Mouse (Mus musculus) CH12.LX (cell line): ENCODE measurements around the gene Daam1. TPM values are rescaled to one million over a fixed set of nuclear protein-coding genes. Genes with fewer than 3 reads are reported as not detected.

Source experiments
- DNase-seq: peaks from one replicate; pipeline ENCODE4 v3.0.0-alpha.2; 2013; ENCODE audit errors: extremely low read depth
- H3K27ac ChIP-seq: 2 replicates; pipeline ENCODE4 v1.5.1; 2012; ENCODE audit warnings: low read depth, mild to moderate bottlenecking, control low read depth, moderate library complexity; ENCODE audit not compliant: insufficient read depth
- H3K27me3 ChIP-seq: replicated peaks from 2 replicates; pipeline ENCODE3; 2012; ENCODE audit warnings: inconsistent platforms
- H3K36me3 ChIP-seq, 2 experiments: replicated peaks in 1 of 2; 2 replicates each; pipeline versions ENCODE3 to v1.6.1; 2012; ENCODE audit warnings: inconsistent platforms in 1 of 2, low read length in 1 of 2, mild to moderate bottlenecking in 1 of 2, mixed read lengths in 1 of 2, moderate library complexity in 1 of 2; ENCODE audit not compliant: control insufficient read depth in 1 of 2, insufficient read depth in 1 of 2
- H3K4me1 ChIP-seq, 2 experiments: 2 replicates each; pipeline ENCODE4 v1.6.1; 2012; ENCODE audit warnings: inconsistent platforms in 1 of 2, moderate library complexity in 1 of 2; ENCODE audit not compliant: insufficient read depth in 2 of 2, control insufficient read depth in 1 of 2
- H3K4me2 ChIP-seq: 2 replicates; pipeline ENCODE4 v1.6.1; 2012; ENCODE audit warnings: low read depth, mild to moderate bottlenecking, control low read depth; ENCODE audit not compliant: poor library complexity, insufficient read depth, severe bottlenecking
- H3K4me3 ChIP-seq, 3 experiments: fragments of 150-350 bp in 1 of 3; sonication (generic) in 1 of 3; replicated peaks in 1 of 3; 2 replicates each; pipeline versions ENCODE3 to v1.5.1; 2011 to 2012; ENCODE audit warnings: low read depth in 2 of 3, low read length in 2 of 3, mild to moderate bottlenecking in 2 of 3, moderate library complexity in 2 of 3, control low read depth in 1 of 3, improper control_type of control experiment in 1 of 3, inconsistent platforms in 1 of 3, mixed read lengths in 1 of 3; ENCODE audit not compliant: poor library complexity in 1 of 3
- H3K79me2 ChIP-seq: replicated peaks from 2 replicates; pipeline ENCODE4 v1.6.1; 2012; ENCODE audit warnings: mild to moderate bottlenecking, moderate library complexity; ENCODE audit not compliant: control insufficient read depth, poor library complexity, insufficient read depth, severe bottlenecking; ENCODE audit errors: extremely low read depth
- H3K9ac ChIP-seq: 2 replicates; pipeline ENCODE4 v1.6.1; 2012; ENCODE audit warnings: low read depth, mild to moderate bottlenecking, control low read depth, moderate library complexity; ENCODE audit not compliant: insufficient read depth
- H3K9me3 ChIP-seq: replicated peaks from 2 replicates; pipeline ENCODE3; 2012; ENCODE audit warnings: low read length, inconsistent platforms, mixed read lengths
- BHLHE40 ChIP-seq: IDR thresholded peaks from 2 replicates; pipeline ENCODE4 v1.6.1; 2011; ENCODE audit warnings: mild to moderate bottlenecking, low read depth, low read length, improper control_type of control experiment
- CHD1 ChIP-seq: IDR thresholded peaks from 2 replicates; pipeline ENCODE4 v1.6.1; 2012; ENCODE audit warnings: low read depth, low read length, improper control_type of control experiment, inconsistent platforms
- ELF1 ChIP-seq: IDR thresholded peaks from 2 replicates; pipeline ENCODE4 v1.6.1; 2014; ENCODE audit warnings: low read depth, mild to moderate bottlenecking, inconsistent platforms, low read length, improper control_type of control experiment
- EP300 ChIP-seq: IDR thresholded peaks from 2 replicates; pipeline ENCODE4 v1.6.1; 2011; ENCODE audit warnings: low read length, improper control_type of control experiment
- HCFC1 ChIP-seq: IDR thresholded peaks from 2 replicates; pipeline ENCODE4 v1.6.1; 2012; ENCODE audit warnings: low read depth, mild to moderate bottlenecking, inconsistent platforms, low read length, improper control_type of control experiment
- IRF4 ChIP-seq: IDR thresholded peaks from 2 replicates; pipeline ENCODE4 v1.6.1; 2014; ENCODE audit warnings: low read depth, mild to moderate bottlenecking, inconsistent platforms, low read length, improper control_type of control experiment
- JUN ChIP-seq: IDR thresholded peaks from 2 replicates; pipeline ENCODE4 v1.6.1; 2011; ENCODE audit warnings: low read depth, mild to moderate bottlenecking, low read length, improper control_type of control experiment, moderate library complexity; ENCODE audit not compliant: insufficient read depth
- JUND ChIP-seq: conservative IDR thresholded peaks from 2 replicates; pipeline ENCODE4 v1.6.1; 2011; ENCODE audit warnings: low read depth, low read length, improper control_type of control experiment
- MAFK ChIP-seq: IDR thresholded peaks from 2 replicates; pipeline ENCODE4 v1.6.1; 2011; ENCODE audit warnings: low read length, improper control_type of control experiment; ENCODE audit not compliant: insufficient replicate concordance
- MAX ChIP-seq: IDR thresholded peaks from 2 replicates; pipeline ENCODE4 v1.6.1; 2011; ENCODE audit warnings: low read length, improper control_type of control experiment
- MAZ ChIP-seq: IDR thresholded peaks from 2 replicates; pipeline ENCODE4 v1.6.1; 2012; ENCODE audit warnings: low read depth, mild to moderate bottlenecking, inconsistent platforms, low read length, improper control_type of control experiment, moderate library complexity
- NRF1 ChIP-seq: IDR thresholded peaks from 2 replicates; pipeline ENCODE4 v1.6.1; 2014; ENCODE audit warnings: low read depth, mild to moderate bottlenecking, inconsistent platforms, low read length, improper control_type of control experiment, moderate library complexity
- PAX5 ChIP-seq: IDR thresholded peaks from 2 replicates; pipeline ENCODE4 v1.6.1; 2012; ENCODE audit warnings: low read length, inconsistent platforms, mixed read lengths
- POLR2A ChIP-seq: IDR thresholded peaks from 2 replicates; pipeline ENCODE4 v1.6.1; 2011; ENCODE audit warnings: low read depth, mild to moderate bottlenecking, improper control_type of control experiment, low read length
- RCOR1 ChIP-seq: conservative IDR thresholded peaks from 2 replicates; pipeline ENCODE4 v1.6.1; 2012; ENCODE audit warnings: low read depth, mild to moderate bottlenecking, inconsistent platforms, low read length, improper control_type of control experiment
- SMC3 ChIP-seq: IDR thresholded peaks from 2 replicates; pipeline ENCODE4 v1.6.1; 2011; ENCODE audit warnings: low read depth, low read length, improper control_type of control experiment
- TCF12 ChIP-seq: IDR thresholded peaks from 2 replicates; pipeline ENCODE4 v1.6.1; 2014; ENCODE audit warnings: low read depth, mild to moderate bottlenecking, inconsistent platforms, low read length, improper control_type of control experiment
- USF1 ChIP-seq: IDR thresholded peaks from 2 replicates; pipeline ENCODE4 v1.6.1; 2014; ENCODE audit warnings: low read depth, mild to moderate bottlenecking, inconsistent platforms, low read length, improper control_type of control experiment
- ZC3H11A ChIP-seq: IDR thresholded peaks from 2 replicates; pipeline ENCODE4 v1.6.1; 2012; ENCODE audit warnings: low read depth, mild to moderate bottlenecking, inconsistent platforms, low read length, improper control_type of control experiment
- ZKSCAN1 ChIP-seq: IDR thresholded peaks from 2 replicates; pipeline ENCODE4 v1.6.1; 2012; ENCODE audit warnings: low read depth, inconsistent platforms, low read length, improper control_type of control experiment, borderline replicate concordance
- dilution Hi-C: fragments of 300-500 bp; cut with MboI; formaldehyde crosslinking; loops from 2 replicates; pipeline ENCODE4 v1.14.3; 2020; ENCODE audit warnings: low sequenced_read_pairs; ENCODE audit not compliant: extremely low pct_unique_long_range_greater_than_20kb, extremely low pct_ligation_motif_present
- in situ Hi-C: fragments of 300-500 bp; cut with MboI; formaldehyde crosslinking; loops from 3 replicates; pipeline ENCODE4 v1.14.3; 2019; ENCODE audit warnings: low sequenced_read_pairs, low pct_ligation_motif_present, low pct_unique_long_range_greater_than_20kb, mixed read lengths
- polyA plus RNA-seq: library from polyadenylated mRNA; unstranded; fragments of >175 nt; gene quantifications from 2 replicates; pipeline ENCODE4 v1.2.1, GENCODE M21; 2012; ENCODE audit warnings: low read depth; ENCODE audit not compliant: insufficient read length
- total RNA-seq, 2 experiments: library from RNA; depleted of rRNA; stranded (reverse); fragments of 300-350 nt in 1 of 2; fragments of >200 nt in 1 of 2; gene quantifications; 2 replicates each; pipeline ENCODE4 v1.2.3; 2012 to 2014

The Daam1 gene
- total and polyA plus RNA-seq, 3 experiments = 10.7 to 27.9 (median 23.6) TPM

DNA sequence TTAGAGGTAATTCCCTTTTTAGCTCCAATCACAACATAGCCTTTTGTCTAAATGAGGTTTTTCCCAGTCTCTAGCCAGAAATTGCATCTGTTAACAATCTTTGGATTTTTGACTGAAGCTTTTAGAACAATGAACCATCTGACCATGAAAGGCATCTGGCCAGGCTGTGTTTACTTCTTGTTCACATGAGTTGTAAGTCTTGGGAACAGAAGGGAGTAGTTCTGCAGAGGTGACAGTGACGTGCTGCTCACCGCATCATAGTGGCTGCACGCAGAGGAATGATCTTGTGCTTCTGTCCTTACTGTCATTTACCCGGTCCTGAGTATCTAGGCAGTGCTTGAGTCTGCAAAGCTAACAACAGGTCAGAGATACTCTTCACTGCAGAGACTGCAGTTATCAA is 88.3 kb downstream of the Daam1 start:
- Histone ChIP-seq H3K4me3 (no peak overlapping the region), H3K36me3 (peaks cover 17 to 95% of the 10 kb centered on the region in 2 experiments), H3K79me2 (no peaks in the 10 kb centered on the region), H3K27ac (no peak overlapping the region)
- in situ Hi-C loops = no loop called here
- TF ChIP-seq NRF1 (no peak), SMC3 (no peak), USF1 (no peak), HCFC1 (no peak), POLR2A (no peak)
- TF ChIP-seq, all 38 proteins: peak for 0
- Histone ChIP-seq H3K4me2 (no peak overlapping the region), H3K9ac (no peak overlapping the region), H3K9me3 (no peaks in the 10 kb centered on the region), H3K27me3 (no peaks in the 10 kb centered on the region), H3K4me1 (no peaks in the 10 kb centered on the region)
- dilution Hi-C loops = no loop called here
- no peak for DNase-seq

DNA sequence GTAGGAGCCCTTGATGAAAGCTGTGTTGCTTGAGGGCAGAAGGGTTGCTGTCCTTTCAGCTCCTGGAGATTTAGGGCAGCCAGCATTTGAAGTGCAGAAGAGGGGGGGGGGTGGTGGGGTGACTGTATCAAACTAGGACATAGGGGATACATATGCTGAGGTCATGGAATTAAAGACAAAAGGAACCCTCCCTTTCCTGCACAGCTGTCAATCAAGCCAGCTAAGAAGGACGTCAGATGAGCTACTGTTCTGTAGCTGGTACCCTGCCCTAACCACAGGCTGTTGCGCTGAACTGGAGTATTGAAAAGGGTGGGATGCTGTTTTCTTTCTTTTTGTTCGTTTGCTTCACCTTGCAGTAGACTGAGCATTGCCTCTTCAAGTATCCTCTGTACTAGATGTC is 89.1 kb downstream of the Daam1 start:
- no peak overlapping the region for H3K4me2 ChIP-seq
- in situ Hi-C loops = no loop called here
- H3K9ac ChIP-seq = no peak overlapping the region
- DNase-seq = no peak
- no peaks in the 10 kb centered on the region for H3K4me1 ChIP-seq
- H3K4me3 ChIP-seq = no peak overlapping the region
- H3K27me3 ChIP-seq = no peaks in the 10 kb centered on the region
- H3K36me3 ChIP-seq = peaks cover 17 to 97% of the 10 kb centered on the region in 2 experiments
- H3K79me2 ChIP-seq = no peaks in the 10 kb centered on the region
- no peak overlapping the region for H3K27ac ChIP-seq
- dilution Hi-C loops = no loop called here
- no peak for TF ChIP-seq IRF4
- TF ChIP-seq MAFK = no peak
- TF ChIP-seq ZKSCAN1 = no peak
- no peak for TF ChIP-seq JUN
- TF ChIP-seq PAX5 = no peak
- TF ChIP-seq NRF1 = no peak
- TF ChIP-seq TCF12 = no peak
- TF ChIP-seq MAX = no peak
- TF ChIP-seq MAZ = no peak
- no peak for TF ChIP-seq USF1
- TF ChIP-seq ZC3H11A = no peak
- no peak for TF ChIP-seq CHD1
- no peak for TF ChIP-seq EP300
- TF ChIP-seq SMC3 = no peak
- no peak for TF ChIP-seq ELF1
- no peak for TF ChIP-seq RCOR1
- TF ChIP-seq JUND = no peak
- TF ChIP-seq BHLHE40 = no peak
- TF ChIP-seq, all 38 proteins: peak for 0
- no peaks in the 10 kb centered on the region for H3K9me3 ChIP-seq
